Mouse (Mus musculus) kidney, adult 2 months (tissue): ENCODE results near the gene Arsa. TPM values are rescaled to one million over a fixed set of nuclear protein-coding genes. Genes with fewer than 3 reads are reported as not detected.
A peak's percentile ranks its signal among the peaks of the same experiment; 100 is the strongest.

Experiments used
- DNase-seq: peaks from one replicate; pipeline ENCODE4 v3.0.0; 2021
- H3K27ac ChIP-seq: fragments of 200-500 bp; 2 replicates; pipeline ENCODE4 v1.5.1; 2012; ENCODE audit warnings: low read depth, low read length, control low read depth, inconsistent platforms; ENCODE audit not compliant: insufficient read depth
- H3K27me3 ChIP-seq: fragments of 200-500 bp; replicated peaks from 2 replicates; pipeline ENCODE4 v1.6.1; 2012; ENCODE audit warnings: mild to moderate bottlenecking, moderate library complexity, low read length, inconsistent platforms; ENCODE audit not compliant: control insufficient read depth, insufficient read depth
- H3K36me3 ChIP-seq: fragments of 200-500 bp; 2 replicates; pipeline ENCODE4 v1.6.1; 2012; ENCODE audit warnings: mild to moderate bottlenecking, moderate library complexity, low read length, inconsistent platforms; ENCODE audit not compliant: control insufficient read depth, insufficient read depth
- H3K4me1 ChIP-seq: fragments of 200-500 bp; 2 replicates; pipeline ENCODE4 v1.6.1; 2011; ENCODE audit warnings: low read length; ENCODE audit not compliant: control insufficient read depth, insufficient read depth
- H3K4me3 ChIP-seq: fragments of 200-500 bp; 2 replicates; pipeline ENCODE4 v1.5.1; 2011; ENCODE audit warnings: mild to moderate bottlenecking, low read depth, low read length, control low read depth; ENCODE audit not compliant: insufficient read depth
- CTCF ChIP-seq: fragments of 200-500 bp; conservative IDR thresholded peaks from 2 replicates; pipeline ENCODE4 v1.5.1; 2011; ENCODE audit warnings: low read depth, mild to moderate bottlenecking, control low read depth, low read length, moderate library complexity, mixed read lengths; ENCODE audit not compliant: insufficient read depth, insufficient read length
- POLR2A ChIP-seq: fragments of 200-500 bp; IDR thresholded peaks from one replicate; pipeline ENCODE4 v1.6.1; 2011; ENCODE audit warnings: low read depth, low read length, control low read depth
- WGBS: fragments of 180-500 bp; shearing (Covaris S2); methylation state at CpG from one replicate; pipeline ENCODE4 v1.1.7; 2018; 5-methylcytosine and 5-hydroxymethylcytosine counted together
- polyA plus RNA-seq: library from polyadenylated mRNA; depleted of rRNA; stranded (reverse); fragments of >200 nt; gene quantifications from 2 replicates; pipeline ENCODE4 v1.2.3, GENCODE M21; 2012

Gene Arsa
- polyA plus RNA-seq, 1 experiment, result 26.0 TPM

GRCm38 (mm10) chr15:89494970-89495369 is 17.7 kb upstream of the Arsa start:
- H3K27me3 ChIP-seq, result no peaks in the 10 kb centered on the region; the same call in none of the 2 replicates
- no peak for TF ChIP-seq POLR2A
- peak; percentile 48 for TF ChIP-seq CTCF
- H3K4me3 ChIP-seq, result no peak overlapping the region
- H3K27ac ChIP-seq, result no peak overlapping the region
- no peak for DNase-seq
- no peaks in the 10 kb centered on the region for H3K36me3 ChIP-seq
- H3K4me1 ChIP-seq, result no peaks in the 10 kb centered on the region
- 78% methylated on average over 4 of the region's 4 CpGs for WGBS

GRCm38 (mm10) chr15:89488611-89489117 is 11.4 kb upstream of the Arsa start:
- H3K4me1 ChIP-seq, result no peaks in the 10 kb centered on the region
- DNase-seq, result no peak
- no peak for TF ChIP-seq POLR2A
- TF ChIP-seq CTCF, result no peak
- no peak overlapping the region for H3K4me3 ChIP-seq
- H3K27me3 ChIP-seq, result no peaks in the 10 kb centered on the region
- no peaks in the 10 kb centered on the region for H3K36me3 ChIP-seq
- 51% methylated on average over 14 of the region's 14 CpGs for WGBS
- H3K27ac ChIP-seq, result no peak overlapping the region

GRCm38 (mm10) chr15:89488182-89488581 is 11.0 kb upstream of the Arsa start:
- TF ChIP-seq POLR2A (no peak), CTCF (no peak)
- no peak overlapping the region for H3K27ac ChIP-seq
- no peak for DNase-seq
- no peaks in the 10 kb centered on the region for H3K27me3 ChIP-seq
- H3K4me1 ChIP-seq, result no peaks in the 10 kb centered on the region
- WGBS, result 78% methylated on average over 12 of the region's 12 CpGs
- no peak overlapping the region for H3K4me3 ChIP-seq
- no peaks in the 10 kb centered on the region for H3K36me3 ChIP-seq

DNA sequence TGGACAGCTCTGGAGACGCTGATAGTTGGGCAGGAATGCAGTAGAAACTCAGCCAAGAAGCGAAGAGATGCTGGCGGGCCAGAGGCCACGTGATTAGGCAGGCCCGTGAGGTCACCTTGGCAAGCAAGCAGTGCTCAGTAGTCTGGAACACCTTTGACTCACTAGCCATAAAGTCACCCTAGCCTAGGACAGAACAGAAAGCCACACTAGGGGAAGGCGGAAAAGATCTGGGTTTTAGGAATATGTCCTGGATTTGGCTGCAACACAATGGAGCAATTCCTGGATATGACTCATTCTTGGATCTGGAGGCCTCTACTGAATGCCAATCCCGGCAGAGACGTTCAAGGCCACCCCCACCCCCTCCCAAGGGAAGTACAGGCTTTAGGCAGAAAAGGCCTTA is 3.4 kb upstream of the Arsa start:
- no peaks in the 10 kb centered on the region for H3K36me3 ChIP-seq
- peaks cover 6% of the 10 kb centered on the region; the same call in 1 of the 2 replicates for H3K4me1 ChIP-seq
- H3K27ac ChIP-seq, result peak overlapping the region; percentile 67
- 25% methylated on average over 8 of the region's 8 CpGs for WGBS
- no peaks in the 10 kb centered on the region for H3K27me3 ChIP-seq
- peak; percentile 93 for DNase-seq
- TF ChIP-seq CTCF (no peak), POLR2A (no peak)
- H3K4me3 ChIP-seq, result no peak overlapping the region

DNA sequence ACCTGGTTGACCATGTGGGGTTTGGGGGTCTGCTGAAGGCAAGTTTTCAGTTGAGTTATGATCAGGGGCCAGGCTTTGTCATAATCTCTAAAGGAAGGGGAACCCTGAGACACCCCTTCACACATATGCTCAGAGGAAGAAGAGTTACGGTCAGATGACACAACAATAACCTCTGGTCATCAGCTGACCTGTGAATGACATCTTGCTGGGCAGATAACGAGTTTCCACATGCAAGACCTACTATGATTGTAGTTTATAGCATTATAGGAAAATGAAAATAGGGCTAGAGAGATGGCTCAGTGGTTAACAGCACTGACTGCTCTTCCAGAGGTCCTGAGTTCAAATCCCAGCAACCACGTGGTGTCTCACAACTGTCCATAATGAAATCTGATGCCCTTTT is 1.4 kb upstream of the Arsa start:
- Histone ChIP-seq H3K27ac (peak overlapping the region; percentile 4; the same call in 1 of the 2 replicates), H3K4me1 (peaks cover 6% of the 10 kb centered on the region; the same call in 1 of the 2 replicates), H3K27me3 (no peaks in the 10 kb centered on the region), H3K4me3 (no peak overlapping the region), H3K36me3 (no peaks in the 10 kb centered on the region)
- no peak for TF ChIP-seq POLR2A
- no peak for TF ChIP-seq CTCF
- DNase-seq, result no peak
- 82% methylated on average over 3 of the region's 3 CpGs for WGBS

DNA sequence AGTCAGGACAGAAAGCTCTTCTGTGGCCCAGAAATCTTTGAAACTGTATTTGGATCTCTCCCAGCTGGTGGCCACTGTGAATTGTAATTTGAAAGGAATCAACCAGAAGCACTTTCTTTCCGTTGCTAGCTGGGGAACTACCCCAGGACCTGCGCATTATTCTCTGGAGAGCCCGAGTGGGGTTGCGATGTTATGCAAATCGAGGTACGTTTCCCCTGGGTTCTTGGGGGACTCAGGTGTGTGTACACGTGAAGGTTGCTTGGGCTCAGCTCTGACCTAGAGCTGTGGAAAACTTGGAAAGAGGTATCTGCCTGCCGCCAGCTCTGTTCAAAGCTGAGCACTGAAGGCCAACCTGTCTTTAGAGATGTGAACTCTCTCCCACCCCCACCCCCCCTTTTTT is 581 bp upstream of the Arsa start:
- H3K27ac ChIP-seq, result peak overlapping the region; percentile 54
- H3K27me3 ChIP-seq, result no peaks in the 10 kb centered on the region
- peaks cover 6% of the 10 kb centered on the region; the same call in 1 of the 2 replicates for H3K4me1 ChIP-seq
- TF ChIP-seq CTCF (no peak), POLR2A (no peak)
- peak; percentile 23 for DNase-seq
- no peaks in the 10 kb centered on the region for H3K36me3 ChIP-seq
- H3K4me3 ChIP-seq, result no peak overlapping the region
- WGBS, result 61% methylated on average over 8 of the region's 8 CpGs

DNA sequence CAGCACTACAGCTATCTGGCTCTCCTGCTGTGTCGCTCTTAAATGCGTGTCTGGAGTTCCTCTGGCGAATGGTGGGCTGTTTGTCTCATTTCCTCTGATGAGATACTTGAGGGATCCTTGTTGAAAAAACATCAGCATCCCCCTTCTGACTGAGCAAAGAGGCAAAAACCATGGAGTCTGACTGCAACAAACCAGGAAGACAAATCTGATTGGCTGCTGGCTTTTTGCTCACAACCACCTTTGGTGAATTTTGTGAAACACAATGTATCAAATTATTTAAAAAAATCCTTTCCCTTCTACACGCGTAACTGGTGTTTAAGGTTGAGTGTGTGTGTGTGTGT is 780 bp downstream of the Arsa start:
- H3K27me3 ChIP-seq, result no peaks in the 10 kb centered on the region
- H3K4me3 ChIP-seq, result peak overlapping the region; percentile 57
- peaks cover 6% of the 10 kb centered on the region; the same call in 1 of the 2 replicates for H3K4me1 ChIP-seq
- H3K27ac ChIP-seq, result peak overlapping the region; percentile 47
- no peaks in the 10 kb centered on the region for H3K36me3 ChIP-seq
- 9% methylated on average over 5 of the region's 5 CpGs for WGBS
- TF ChIP-seq POLR2A (no peak), CTCF (no peak)
- no peak for DNase-seq
